Mouse (Mus musculus) erythroid progenitor cell, adult 5-6 weeks (primary cell): ENCODE results near the gene Slc35b4. TPM values are rescaled to one million over a fixed set of nuclear protein-coding genes. Genes with fewer than 3 reads are reported as not detected.
A peak's percentile ranks its signal among the peaks of the same experiment; 100 is the strongest.

Experiments used
- ATAC-seq: replicated peaks from 2 replicates; pipeline ENCODE4 v1.8.0; 2016; ENCODE audit warnings: moderate number of reproducible peaks, mild to moderate bottlenecking, moderate TSS enrichment, inconsistent platforms; ENCODE audit not compliant: poor library complexity, low FRiP score, severe bottlenecking
- total RNA-seq, 2 experiments: library from RNA; stranded (forward) in 1 of 2; stranded (reverse) in 1 of 2; fragments of 150-400 nt in 1 of 2; fragments of 186-747, 209-891 nt in 1 of 2; gene quantifications; 2 replicates each; pipeline versions ENCODE4 v1.2.3 to v1.2.4; 2015 to 2017; ENCODE audit warnings: low replicate concordance in 2 of 2

The Slc35b4 gene
- total RNA-seq, 2 experiments from 2014 or later = 5.5 to 7.5 TPM

DNA sequence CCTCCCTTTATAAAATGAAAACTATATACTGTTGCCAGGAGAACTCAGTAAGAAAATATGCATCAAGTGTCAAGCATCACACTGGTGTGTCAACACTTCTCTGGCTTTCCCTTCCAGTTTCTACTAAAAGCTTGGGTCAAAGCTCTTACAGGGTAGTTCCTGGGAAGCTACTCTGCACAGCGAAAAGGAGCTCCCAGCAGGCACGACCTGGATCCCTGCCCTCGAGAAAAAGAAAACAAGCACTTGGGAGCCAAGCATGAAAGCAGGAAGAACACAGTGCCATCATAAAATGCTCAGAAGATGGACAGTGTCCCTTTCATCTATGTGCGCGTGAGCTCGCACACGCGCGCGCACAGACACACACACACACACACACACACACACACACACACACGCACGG is 3.7 kb downstream of the Slc35b4 start:
- no peak for ATAC-seq

DNA sequence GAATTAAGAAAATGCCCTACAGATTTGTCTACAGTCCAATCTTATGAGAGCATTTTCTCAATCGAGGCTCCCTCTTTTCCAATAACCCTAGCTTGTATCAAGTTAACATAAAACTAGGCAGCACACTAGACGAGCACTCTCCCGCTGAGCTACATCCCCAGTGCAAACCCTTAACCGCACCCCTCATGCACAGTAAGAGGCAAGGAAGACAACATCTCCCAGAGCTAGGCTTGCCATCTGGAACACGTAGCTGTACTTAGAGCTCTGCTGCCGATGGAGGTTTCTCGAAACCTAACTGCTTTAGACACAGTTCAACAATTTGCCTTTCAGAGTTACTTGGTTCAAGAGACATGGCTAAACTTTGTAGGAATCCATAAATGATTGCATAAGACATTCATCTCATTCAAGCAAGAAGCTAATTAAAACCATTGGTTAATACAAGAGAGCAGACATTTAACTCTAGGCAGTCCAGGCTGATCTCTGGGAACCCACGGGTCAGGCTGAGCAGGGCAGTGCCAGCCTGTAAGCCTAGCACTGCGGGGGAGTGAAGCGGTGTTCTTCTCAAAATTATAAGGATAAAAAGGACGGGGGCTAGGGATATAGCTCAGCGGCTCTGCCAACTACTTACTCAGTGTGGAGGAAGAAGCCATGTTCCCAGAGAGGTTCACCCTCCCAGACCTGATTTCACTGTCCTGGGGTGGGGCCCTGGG is 5.0 kb downstream of the Slc35b4 start:
- ATAC-seq = no peak

GRCm38 (mm10) chr6:34170844-34171494 is 5.9 kb downstream of the Slc35b4 start:
- no peak for ATAC-seq

DNA sequence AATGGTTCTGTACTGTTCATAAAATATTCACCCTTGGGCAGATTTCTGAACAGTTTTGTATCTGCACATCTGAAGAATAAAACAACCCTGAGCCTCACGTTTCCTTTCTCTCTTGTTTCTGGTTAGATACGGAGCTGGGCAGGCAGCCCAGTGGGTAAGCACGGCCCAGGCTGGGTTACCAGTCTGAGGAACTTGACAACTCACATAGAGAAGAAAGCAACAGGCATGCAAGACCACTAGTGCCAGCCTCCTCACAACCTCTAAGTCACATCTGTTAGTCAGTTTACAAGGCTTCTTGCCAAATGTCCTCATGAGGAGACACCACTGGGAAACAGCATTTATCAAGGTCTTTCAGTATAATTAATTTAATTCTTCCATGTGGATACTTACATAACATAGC is 8.1 kb downstream of the Slc35b4 start:
- ATAC-seq = no peak

GRCm38 (mm10) chr6:34163014-34163413 is 13.9 kb downstream of the Slc35b4 start:
- ATAC-seq = no peak

- ATAC-seq = no peak
Observed at GRCm38 (mm10) chr6:34162607-34163006, 14.3 kb downstream of the Slc35b4 start.

GRCm38 (mm10) chr6:34161511-34161910 is 15.4 kb downstream of the Slc35b4 start:
- no peak for ATAC-seq

DNA sequence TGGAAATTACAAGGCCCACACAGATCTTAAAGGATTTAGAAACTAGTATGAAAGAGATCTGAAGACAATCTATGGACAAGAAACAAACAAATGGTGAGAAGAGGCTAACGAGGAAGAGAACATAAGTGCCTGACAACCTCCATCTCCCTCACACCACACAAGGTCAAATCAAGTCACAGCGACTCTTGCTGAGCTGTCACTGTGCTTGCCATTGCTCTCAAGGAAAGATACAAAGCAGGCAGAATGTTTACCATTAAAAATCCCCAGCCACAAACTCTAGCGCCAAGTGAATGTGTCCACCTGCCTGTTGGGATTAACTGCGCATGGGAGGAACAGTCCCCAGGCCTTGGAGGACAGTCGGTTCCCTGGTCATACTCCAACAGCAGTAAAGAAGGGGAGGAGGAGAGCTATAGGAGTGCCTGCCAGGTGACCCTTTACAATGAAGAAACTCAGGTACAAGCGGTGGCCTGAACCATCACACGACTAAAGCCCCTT is 16.0 kb downstream of the Slc35b4 start:
- ATAC-seq = no peak

GRCm38 (mm10) chr6:34159998-34160815 is 16.7 kb downstream of the Slc35b4 start:
- ATAC-seq = no peak

DNA sequence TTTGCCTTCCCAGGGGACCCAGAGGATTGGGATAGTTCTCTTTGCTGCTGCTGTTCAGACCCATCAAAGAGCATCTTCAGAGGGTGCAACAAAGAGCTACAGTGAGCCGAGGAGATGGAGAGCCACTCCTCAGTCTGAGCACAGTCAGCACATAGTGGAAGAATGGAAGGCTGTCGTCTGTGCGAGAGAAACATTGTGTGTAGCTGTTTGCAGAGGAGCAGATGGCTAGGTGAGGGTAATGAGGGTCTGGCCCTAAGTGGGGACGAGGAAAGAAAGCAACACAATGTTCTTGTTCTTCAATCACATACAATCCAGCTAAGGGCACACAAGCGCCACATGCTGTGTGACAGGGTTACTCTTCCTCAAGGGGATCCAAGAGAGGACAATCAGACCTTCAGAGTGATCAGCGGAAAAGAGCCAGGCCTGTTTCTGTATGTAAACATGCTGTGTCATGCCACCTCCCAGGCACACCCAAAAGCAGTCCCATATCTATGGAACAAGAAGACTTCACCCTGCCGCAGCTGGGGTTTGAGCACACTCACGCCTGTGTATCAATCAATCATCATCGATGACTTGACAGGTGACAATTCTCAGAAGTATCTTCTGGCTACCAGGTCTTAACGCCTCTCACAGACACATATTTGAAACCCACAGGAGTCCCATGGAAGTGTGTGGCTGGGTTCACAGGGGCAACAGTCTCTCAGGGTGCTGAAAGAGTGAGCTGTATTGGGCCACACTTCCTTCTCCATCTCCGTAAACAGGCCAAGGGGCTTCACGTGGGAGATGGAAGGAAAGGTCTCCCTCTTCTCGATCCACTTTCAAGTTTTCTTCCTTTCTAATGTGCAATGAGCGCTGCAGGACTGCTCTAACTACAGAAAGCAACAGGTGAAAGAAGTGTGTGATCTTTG is 19.8 kb downstream of the Slc35b4 start:
- ATAC-seq = peak; percentile 91

DNA sequence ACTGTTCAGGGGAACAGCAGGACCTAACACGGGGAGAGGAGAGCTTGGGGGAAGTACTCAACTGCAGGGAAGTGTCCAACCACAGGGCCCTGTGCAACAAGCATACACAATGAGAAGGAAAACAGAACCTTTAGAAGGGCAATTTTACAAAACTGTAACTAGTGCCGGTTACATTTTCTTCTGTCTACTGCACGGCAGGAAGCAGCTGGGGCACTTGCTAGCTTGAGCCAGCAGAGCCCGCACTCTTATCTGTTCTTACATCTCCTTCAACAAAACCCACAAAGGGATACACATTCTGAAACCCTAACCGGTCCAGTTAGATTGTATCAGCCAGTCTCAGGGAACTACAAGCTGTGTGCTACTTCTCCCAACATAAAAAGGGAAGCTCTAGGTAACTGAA is 20.9 kb downstream of the Slc35b4 start:
- ATAC-seq = 0 out of 2 replicates have a peak, but pooled peaks have one; percentile 28

- ATAC-seq = peak; percentile 62
Observed at GRCm38 (mm10) chr6:34155137-34155804, 21.6 kb downstream of the Slc35b4 start.

GRCm38 (mm10) chr6:34154202-34154601 is 22.7 kb downstream of the Slc35b4 start:
- ATAC-seq = no peak

GRCm38 (mm10) chr6:34153069-34154052 is 23.6 kb downstream of the Slc35b4 start:
- no peak for ATAC-seq

DNA sequence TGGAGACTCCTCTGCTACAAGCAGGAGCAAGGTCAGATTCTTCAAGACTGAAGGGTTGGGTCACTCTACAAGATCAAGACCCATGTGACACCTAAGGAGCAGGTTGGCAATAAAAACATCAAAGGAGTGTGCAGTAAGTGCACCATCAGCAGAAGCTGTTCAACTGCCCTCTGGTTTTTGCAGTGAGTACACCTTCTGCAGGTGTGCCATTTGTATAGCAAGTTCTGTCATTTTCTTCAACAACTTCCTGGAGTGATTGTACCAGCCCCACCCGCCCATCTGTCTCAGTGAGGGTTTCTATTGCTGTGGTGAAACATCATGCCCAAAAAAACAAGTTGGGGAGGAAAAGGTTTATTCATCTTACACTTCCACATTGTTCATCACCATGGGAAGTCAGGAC is 27.1 kb downstream of the Slc35b4 start:
- no peak for ATAC-seq

DNA sequence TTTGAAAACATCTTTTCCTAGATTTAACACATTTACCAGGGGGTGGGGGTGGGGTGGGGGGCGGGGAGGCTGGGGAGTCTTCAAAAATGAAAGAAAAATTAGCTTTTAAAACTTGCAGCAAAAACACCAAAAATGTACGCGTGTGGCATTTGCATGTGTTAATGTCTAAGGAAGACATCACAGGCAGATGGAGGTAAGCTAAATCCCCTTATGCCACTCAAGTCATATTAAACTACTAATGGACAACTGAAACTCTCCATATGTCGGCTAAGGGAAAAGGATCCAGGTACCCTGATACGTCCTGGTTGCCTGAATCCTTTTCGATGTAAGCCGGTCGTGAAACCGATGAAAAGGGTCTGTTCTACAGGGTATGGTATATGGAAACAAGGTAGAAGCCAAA is 27.8 kb downstream of the Slc35b4 start:
- ATAC-seq = no peak

DNA sequence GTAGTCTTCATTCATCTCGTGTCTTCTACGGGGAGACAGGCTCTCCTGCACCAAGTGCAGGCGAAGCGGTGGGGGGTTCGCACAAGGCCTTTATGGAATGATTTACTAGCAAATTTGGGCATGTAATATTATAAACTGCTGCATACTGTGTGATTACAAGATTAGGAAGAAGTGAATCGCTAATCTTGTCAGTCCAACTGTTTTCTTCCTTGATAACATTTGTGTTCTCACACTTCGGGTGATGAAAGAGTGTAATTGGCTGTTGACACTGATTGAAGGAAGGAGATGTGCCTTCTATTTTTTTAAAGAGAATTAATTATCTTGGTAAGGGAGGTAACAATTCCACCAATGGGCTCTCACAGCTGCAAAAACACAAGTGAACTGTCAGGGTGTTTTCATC is 28.3 kb downstream of the Slc35b4 start:
- no peak for ATAC-seq

- no peak for ATAC-seq
Observed at GRCm38 (mm10) chr6:34148021-34148420, 28.9 kb downstream of the Slc35b4 start.
